Mouse (Mus musculus): Measurements from ENCODE around the gene Tmem208.

DNA sequence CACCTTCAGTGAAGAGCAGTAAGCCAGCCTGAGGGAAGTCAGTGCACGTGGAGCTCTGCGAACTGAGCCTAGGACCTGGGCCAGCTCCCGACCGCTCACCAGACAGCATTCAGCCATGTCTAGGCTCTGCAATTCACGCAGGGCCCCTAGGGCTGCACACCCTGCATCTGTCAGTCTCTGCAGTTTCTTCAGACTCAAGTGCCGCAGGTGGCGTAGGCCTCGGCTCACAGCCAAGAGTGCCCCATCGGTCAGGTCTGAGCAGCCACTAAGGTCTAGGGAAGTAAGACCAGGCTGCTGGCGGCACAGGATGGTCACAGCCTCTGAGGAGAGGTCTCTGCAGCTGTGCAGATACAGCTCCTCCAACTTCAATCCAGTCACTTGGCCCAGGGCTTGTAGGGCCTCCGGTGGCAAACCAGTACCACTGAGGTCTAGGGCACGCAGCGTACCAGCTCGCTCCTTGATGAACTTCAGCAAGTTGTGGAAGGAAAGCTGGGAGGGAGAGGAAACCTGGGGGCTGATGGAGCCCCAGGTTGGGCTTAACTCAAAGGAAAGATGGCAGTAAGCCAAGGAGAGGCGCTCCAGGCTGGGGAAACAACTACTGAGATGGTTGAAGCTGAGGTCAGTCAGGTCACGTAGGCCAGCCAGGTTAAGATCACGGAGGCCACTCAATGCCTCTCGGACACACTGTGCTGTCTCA, 10.9 kb upstream of the Tmem208 start:
- TF ChIP-seq CTCF (IDR thresholded peaks at IDR 0.05; ENCODE audit: control insufficient read depth, insufficient read depth, insufficient read length) (no peak), FOSL1 (IDR thresholded peaks at IDR 0.05; ENCODE audit: insufficient read depth, low read length, poor library complexity, severe bottlenecking) (no peak), MYOG (IDR thresholded peaks at IDR 0.05; ENCODE audit: control insufficient read depth, extremely low read depth, insufficient read length) (no peak)

Measured in C2C12 (cell line).